Mouse (Mus musculus): ENCODE results near the gene Eif4enif1. TPM values are rescaled to one million over a fixed set of nuclear protein-coding genes. Genes with fewer than 3 reads are reported as not detected.
"Not testable (repeated sequence)": the region's sequence is repeated elsewhere in the genome, so short reads cannot be mapped to it uniquely, and the experiment has no call there.

The Eif4enif1 gene
- polyA plus RNA-seq (2012; ENCODE audit: insufficient read depth, insufficient read length, low replicate concordance, missing spikeins), result not detected in 2 replicates

DNA sequence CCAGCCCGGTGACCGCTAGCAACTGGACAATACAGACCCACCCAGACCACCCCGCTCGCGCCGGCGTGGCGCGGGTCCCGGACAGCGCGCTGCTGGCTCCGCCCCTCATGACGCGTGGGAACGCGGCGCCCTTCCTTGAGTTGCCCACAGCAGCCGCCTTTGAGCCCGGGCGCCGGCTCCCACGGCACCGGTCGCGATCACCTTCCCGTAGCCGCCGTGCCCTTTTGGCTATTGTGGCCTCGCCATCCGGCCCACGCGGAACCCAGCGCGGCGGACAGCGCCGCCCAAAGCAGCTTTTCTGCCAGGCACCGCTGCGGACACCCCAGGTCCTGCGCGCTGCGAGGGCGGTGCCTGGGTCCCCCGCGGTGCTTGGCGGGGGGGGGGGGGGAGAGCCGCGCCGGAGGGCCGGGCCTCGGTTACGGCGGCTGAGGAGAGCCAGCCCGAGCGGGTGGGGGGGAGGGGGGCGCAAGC, at the start of gene Eif4enif1:
Gene Eif4enif1, plus strand, starts transcription at position 162 of the 471 bp plus-strand sequence.
- Histone ChIP-seq H3K27ac (ENCODE audit: insufficient read depth, low read depth, low read length) (peak within 1 kb of the TSS; percentile 96), H3K4me3 (ENCODE audit: insufficient read depth, low read depth, low read length) (peak within 1 kb of the TSS; percentile 57), H3K4me1 (ENCODE audit: control insufficient read depth, insufficient read depth, low read length) (no peaks in the 10 kb centered on the region)
- TF ChIP-seq CTCF (IDR thresholded peaks at IDR 0.05; ENCODE audit: insufficient read depth, low read depth, low read length), result no peak
- no peak for TF ChIP-seq POLR2A (IDR thresholded peaks at IDR 0.05; ENCODE audit: insufficient read depth, low read depth, low read length)
- under 1% methylated on average over 46 of the region's 57 CpGs for WGBS

- 71% methylated on average over 1 of the region's 1 CpGs for WGBS
- H3K27ac ChIP-seq (ENCODE audit: insufficient read depth, low read depth, low read length); H3K4me3 ChIP-seq (ENCODE audit: insufficient read depth, low read depth, low read length); H3K4me1 ChIP-seq (ENCODE audit: control insufficient read depth, insufficient read depth, low read length): not testable (repeated sequence)
Observed at GRCm38 (mm10) chr11:3153666-3154397, 48.4 kb upstream of the Eif4enif1 start.

- not testable (repeated sequence) for H3K27ac ChIP-seq (ENCODE audit: insufficient read depth, low read depth, low read length); H3K4me3 ChIP-seq (ENCODE audit: insufficient read depth, low read depth, low read length); H3K4me1 ChIP-seq (ENCODE audit: control insufficient read depth, insufficient read depth, low read length)
- 93% methylated on average over 3 of the region's 3 CpGs for WGBS
Observed at GRCm38 (mm10) chr11:3156991-3157390, 45.2 kb upstream of the Eif4enif1 start.

GRCm38 (mm10) chr11:3157996-3158395, 44.2 kb upstream of the Eif4enif1 start:
- H3K4me3 ChIP-seq (ENCODE audit: insufficient read depth, low read depth, low read length); H3K27ac ChIP-seq (ENCODE audit: insufficient read depth, low read depth, low read length); H3K4me1 ChIP-seq (ENCODE audit: control insufficient read depth, insufficient read depth, low read length): not testable (repeated sequence)
- 95% methylated on average over 6 of the region's 6 CpGs for WGBS

- H3K4me3 ChIP-seq (ENCODE audit: insufficient read depth, low read depth, low read length); H3K27ac ChIP-seq (ENCODE audit: insufficient read depth, low read depth, low read length): not testable (repeated sequence)
- 91% methylated on average over 4 of the region's 4 CpGs for WGBS
Observed at GRCm38 (mm10) chr11:3158800-3159199, 43.4 kb upstream of the Eif4enif1 start.

DNA sequence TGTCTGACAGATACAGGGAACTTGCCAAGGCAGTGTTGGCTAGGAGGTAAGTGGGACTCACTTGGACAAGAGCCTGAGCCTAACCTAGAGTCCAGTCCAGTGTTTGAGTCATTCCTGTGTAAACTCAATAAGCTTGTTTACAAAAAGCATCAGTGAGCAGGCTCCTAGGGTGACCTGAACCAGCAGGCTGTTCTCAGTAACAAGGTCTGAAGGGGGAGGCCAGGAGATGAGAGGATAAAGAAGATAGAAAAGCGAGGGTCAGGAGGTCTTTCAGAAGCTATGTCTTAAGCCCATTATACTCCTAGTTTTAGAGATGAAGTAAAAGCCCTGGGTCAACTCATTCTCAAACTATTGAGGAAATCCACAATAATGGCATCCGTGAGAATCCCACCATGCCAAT, 40.8 kb upstream of the Eif4enif1 start:
- H3K4me3 ChIP-seq (ENCODE audit: insufficient read depth, low read depth, low read length); H3K4me1 ChIP-seq (ENCODE audit: control insufficient read depth, insufficient read depth, low read length); H3K27ac ChIP-seq (ENCODE audit: insufficient read depth, low read depth, low read length): not testable (repeated sequence)
- 50% methylated on average over 1 of the region's 2 CpGs for WGBS

More at GRCm38 (mm10) chr11:3158800-3159199, 43.4 kb upstream of the Eif4enif1 start:
- not testable (repeated sequence) for H3K4me1 ChIP-seq (ENCODE audit: control insufficient read depth, insufficient read depth, low read length)

DNA sequence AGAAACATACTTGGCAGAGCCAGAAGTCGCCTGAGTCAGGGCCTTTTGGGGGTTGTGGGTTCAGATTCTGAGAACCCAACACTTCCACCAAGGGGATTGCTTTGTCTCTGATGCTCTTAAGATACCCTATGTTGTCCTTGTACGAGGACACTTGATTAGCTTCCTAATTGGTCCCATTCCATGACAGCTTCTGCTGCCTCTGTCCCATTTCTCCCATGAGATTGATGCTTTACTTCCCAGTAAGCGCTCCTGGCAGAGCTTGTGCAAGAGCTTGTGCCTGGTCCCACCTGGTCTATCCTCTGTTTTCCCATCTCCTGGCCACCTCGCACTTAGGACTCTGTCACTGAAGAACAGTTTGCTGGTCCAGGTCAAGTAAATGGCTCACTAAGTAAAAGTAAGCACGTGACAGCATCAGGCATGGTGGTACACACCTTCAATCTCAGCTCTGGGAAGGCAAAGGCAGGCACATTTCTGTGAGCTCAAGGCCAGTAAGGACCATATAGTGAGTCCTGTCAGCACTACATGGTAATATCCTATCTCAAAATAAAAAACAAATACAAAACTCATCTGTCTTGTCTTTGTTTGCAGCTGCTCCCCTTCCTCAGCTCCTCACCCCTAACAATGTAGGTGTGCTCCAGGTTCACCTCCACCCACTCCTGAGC, 39.8 kb upstream of the Eif4enif1 start:
- H3K4me1 ChIP-seq (ENCODE audit: control insufficient read depth, insufficient read depth, low read length); H3K27ac ChIP-seq (ENCODE audit: insufficient read depth, low read depth, low read length): not testable (repeated sequence)
- whole genome bisulfite sequencing, result 68% methylated on average over 5 of the region's 5 CpGs

DNA sequence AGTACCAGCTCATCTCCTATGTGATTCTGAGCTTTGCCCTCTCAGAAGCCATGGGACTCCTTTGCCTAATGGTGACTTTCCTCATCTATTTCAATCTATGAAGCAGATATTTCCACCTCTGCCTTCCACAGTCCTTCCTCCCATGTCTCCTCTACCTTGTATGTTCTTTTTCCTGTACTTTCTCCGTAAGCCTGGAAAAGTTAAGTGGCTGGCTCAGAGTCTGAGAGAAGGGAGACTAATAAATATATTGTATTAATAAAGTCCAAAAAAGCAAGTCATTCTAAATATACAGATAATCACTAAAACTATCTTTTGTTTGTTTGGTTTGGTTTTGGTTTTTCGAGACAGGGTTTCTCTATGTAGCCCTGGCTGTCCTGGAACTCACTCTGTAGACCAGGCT, 39.1 kb upstream of the Eif4enif1 start:
- 94% methylated on average over 2 of the region's 2 CpGs for WGBS
- H3K27ac ChIP-seq (ENCODE audit: insufficient read depth, low read depth, low read length); H3K4me3 ChIP-seq (ENCODE audit: insufficient read depth, low read depth, low read length); H3K4me1 ChIP-seq (ENCODE audit: control insufficient read depth, insufficient read depth, low read length): not testable (repeated sequence)

More for the DNA sequence above, 39.8 kb upstream of the Eif4enif1 start:
- H3K4me3 ChIP-seq (ENCODE audit: insufficient read depth, low read depth, low read length), result not testable (repeated sequence)

DNA sequence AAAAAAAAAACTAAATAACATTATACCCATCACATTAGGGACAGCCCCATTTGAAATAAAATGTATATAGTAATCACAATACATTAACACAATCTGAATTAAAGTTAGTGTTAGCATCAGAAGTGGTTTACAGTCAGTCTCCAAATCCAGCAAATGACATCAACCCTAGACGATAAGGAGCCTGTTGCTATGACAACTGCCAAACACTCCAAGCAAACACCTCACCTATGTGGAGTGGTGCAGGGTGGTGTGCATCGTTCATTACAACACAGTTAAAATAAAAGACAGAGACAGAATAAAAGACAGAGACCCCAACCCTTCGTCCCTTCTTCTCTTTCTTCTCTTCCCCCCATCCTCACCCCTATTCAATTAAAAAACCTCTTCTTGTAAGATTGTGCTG, 38.5 kb upstream of the Eif4enif1 start:
- not testable (repeated sequence) for H3K4me3 ChIP-seq (ENCODE audit: insufficient read depth, low read depth, low read length); H3K27ac ChIP-seq (ENCODE audit: insufficient read depth, low read depth, low read length); H3K4me1 ChIP-seq (ENCODE audit: control insufficient read depth, insufficient read depth, low read length)
- 60% methylated on average over 3 of the region's 3 CpGs for WGBS

DNA sequence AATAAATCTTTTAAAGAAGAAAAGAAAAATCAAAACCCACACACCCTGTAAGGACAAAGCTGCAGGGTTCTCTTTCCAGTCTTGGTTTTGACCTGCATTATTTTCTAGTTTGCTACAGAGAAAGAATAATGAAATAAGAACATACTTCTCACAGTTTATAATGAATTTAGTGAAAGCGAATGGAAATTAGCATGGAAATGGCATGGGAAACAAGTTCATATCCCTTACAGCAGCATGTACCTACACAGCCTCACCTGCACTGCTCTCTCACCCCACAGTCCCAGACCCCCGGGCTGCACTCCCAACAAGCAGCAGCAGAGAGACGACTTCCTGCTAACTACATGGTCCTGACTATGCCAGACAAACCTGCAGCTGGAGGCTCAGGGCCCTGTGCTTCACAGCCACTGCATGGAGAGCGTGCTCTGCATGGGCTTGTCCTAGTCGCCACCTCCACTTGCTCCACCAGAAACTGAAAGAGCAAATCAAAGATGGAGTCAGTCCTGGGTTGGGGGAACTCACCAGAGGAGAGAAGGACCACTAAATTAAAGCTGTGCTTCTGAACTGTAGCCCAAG, 36.9 kb upstream of the Eif4enif1 start:
- H3K4me1 ChIP-seq (ENCODE audit: control insufficient read depth, insufficient read depth, low read length); H3K4me3 ChIP-seq (ENCODE audit: insufficient read depth, low read depth, low read length); H3K27ac ChIP-seq (ENCODE audit: insufficient read depth, low read depth, low read length): not testable (repeated sequence)
- 80% methylated on average over 3 of the region's 5 CpGs for whole genome bisulfite sequencing

DNA sequence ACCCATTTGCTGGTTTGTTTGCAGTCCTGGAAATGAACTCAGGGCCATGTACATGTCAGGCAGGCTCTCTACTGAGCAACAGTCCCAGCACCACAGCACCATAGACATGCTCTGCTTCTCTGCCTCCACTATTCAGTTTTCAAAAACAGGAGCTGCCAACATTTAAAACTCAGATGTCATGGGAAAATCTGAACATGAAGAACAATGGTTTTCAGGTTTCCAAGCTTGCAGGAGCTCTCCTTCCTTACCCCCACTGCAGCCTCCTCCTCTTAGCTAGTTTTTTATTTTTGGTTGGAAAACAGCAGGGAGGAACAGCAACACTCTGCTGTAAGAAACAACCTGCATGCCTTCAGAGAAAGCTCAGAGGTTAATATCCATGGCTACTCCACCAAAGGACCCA, 35.9 kb upstream of the Eif4enif1 start:
- not testable (repeated sequence) for H3K4me1 ChIP-seq (ENCODE audit: control insufficient read depth, insufficient read depth, low read length); H3K4me3 ChIP-seq (ENCODE audit: insufficient read depth, low read depth, low read length); H3K27ac ChIP-seq (ENCODE audit: insufficient read depth, low read depth, low read length)

DNA sequence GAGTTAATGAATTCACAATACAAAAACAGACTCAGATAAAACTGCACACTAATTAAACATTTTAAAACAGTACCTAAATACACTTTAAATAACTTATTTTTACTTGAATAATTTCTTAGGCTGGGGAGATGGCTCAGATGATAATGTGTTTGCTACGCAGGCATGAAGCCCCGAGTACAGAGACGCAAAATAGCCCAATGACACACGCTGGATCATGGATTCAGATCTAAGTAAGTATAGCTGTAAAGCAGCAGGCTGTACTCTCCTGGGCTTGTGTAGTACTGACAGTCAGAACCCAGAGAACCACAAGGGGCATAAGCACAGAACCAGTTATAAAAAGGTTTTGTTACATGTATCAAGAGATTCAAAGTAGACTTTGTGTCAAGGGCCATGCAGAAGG, 35.1 kb upstream of the Eif4enif1 start:
- H3K4me3 ChIP-seq (ENCODE audit: insufficient read depth, low read depth, low read length); H3K27ac ChIP-seq (ENCODE audit: insufficient read depth, low read depth, low read length); H3K4me1 ChIP-seq (ENCODE audit: control insufficient read depth, insufficient read depth, low read length): not testable (repeated sequence)
- WGBS, result 63% methylated on average over 4 of the region's 4 CpGs

DNA sequence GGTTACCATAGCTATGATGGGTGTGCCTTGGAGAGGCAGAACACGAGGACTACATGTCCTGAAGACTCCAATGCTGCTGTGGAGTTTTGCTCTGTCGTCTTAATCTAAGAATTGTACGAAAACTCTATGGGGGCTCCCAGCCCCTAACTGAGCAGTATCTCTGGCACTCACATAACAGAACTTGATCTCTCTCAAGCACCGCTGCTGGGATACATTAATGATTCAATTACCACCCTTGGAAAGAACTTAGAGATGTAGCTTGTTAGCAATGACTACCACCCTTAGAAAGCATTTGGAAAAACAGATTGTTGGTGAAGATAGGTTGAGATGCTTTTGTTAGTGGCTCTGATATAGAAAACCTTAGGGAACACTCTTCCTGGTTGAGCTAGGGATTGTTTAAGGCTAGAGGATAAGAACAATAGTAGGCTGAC, 34.6 kb upstream of the Eif4enif1 start:
- H3K4me1 ChIP-seq (ENCODE audit: control insufficient read depth, insufficient read depth, low read length); H3K27ac ChIP-seq (ENCODE audit: insufficient read depth, low read depth, low read length); H3K4me3 ChIP-seq (ENCODE audit: insufficient read depth, low read depth, low read length): not testable (repeated sequence)
- 61% methylated on average over 4 of the region's 4 CpGs for WGBS

- H3K27ac ChIP-seq (ENCODE audit: insufficient read depth, low read depth, low read length); H3K4me1 ChIP-seq (ENCODE audit: control insufficient read depth, insufficient read depth, low read length); H3K4me3 ChIP-seq (ENCODE audit: insufficient read depth, low read depth, low read length): not testable (repeated sequence)
- WGBS, result 58% methylated on average over 2 of the region's 2 CpGs
Observed at GRCm38 (mm10) chr11:3169042-3169441, 33.1 kb upstream of the Eif4enif1 start.
